ENCODE assay signal across 14 mouse cellular contexts in the genomic region with DNA sequence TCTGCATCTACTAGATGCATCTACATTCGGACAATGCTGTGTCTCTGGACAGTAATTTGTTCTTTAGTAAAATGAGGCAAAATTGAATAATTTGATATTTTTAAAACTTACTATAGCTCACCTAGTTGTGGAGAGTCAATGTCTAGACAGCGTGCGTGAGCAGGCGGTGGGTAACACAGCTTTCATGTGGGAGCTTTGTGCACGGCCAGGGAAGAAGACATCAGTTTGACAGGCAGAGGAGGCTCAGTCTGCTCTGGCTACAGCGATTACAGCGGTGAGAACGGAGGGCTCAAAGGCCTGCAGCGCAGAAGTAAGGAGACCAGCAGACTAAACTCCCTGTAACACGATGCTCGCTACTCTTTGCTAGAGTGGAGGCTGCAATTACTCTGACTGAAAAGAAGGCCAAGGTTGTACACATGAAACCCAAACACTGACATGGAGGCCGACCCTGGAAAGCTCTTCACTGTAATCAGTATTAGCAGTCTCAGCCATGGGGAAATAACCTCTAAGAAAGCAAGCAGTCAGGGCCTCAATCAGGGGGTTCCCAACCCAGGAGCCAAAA.
DNase-seq lines count a peak whose midpoint lies in the region; ATAC-seq lines count a peak whose summit lies in the region.
"Had no signal": no experiment of that assay in that cellular context is flagged by ENCODE, and none has a peak within 500 bp of the region (broad histone marks: within the 10 kb centered on the region; RNA-seq: fewer than 3 reads in every experiment).

No protein-coding gene starts in this region.

- H3K27ac ChIP-seq in kidney, embryonic 16.5 days (ENCODE audit: low read length) = no peak overlapping the region
- peak overlapping the region; percentile 61 for H3K27ac ChIP-seq in embryonic facial prominence, embryonic 12.5 days
- H3K27ac ChIP-seq: hindbrain, embryonic 15.5 days; liver, embryonic 12.5 days had no signal

- DNase-seq in adrenal gland, adult (ENCODE audit: inconsistent age in 2 of 2, low spot score in 1 of 2) = peak; percentile 54 to 85
- no peak for DNase-seq in adrenal gland, postnatal 4 days (ENCODE audit: low spot score in 2 of 2)
- no peak for DNase-seq in kidney, postnatal 36 days
- peak; percentile 64 for DNase-seq in adrenal gland, adult 8-10 months
- no peak for DNase-seq in layer of hippocampus, postnatal 10 days (ENCODE audit: low spot score in 2 of 2)
- DNase-seq in thymus, adult 18-20 months = no peak
- DNase-seq: cerebellum, postnatal 25 days; kidney, postnatal 14 days; right cerebral cortex, postnatal 14 days had no signal

- 39% methylated on average over 12 of the region's 12 CpGs for WGBS in kidney, embryonic 16.5 days
- WGBS in embryonic facial prominence, embryonic 12.5 days = 31% methylated on average over 12 of the region's 12 CpGs

- 0 out of 2 replicates have a peak, but pooled peaks have one; percentile 10 for ATAC-seq in kidney, embryonic 16.5 days (ENCODE audit: low FRiP score, low TSS enrichment)
- ATAC-seq in embryonic facial prominence, embryonic 12.5 days (ENCODE audit: insufficient number of reproducible peaks, insufficient read depth, low FRiP score, low TSS enrichment) = peak; percentile 70
- ATAC-seq: liver, embryonic 12.5 days; Patski had no signal

- no peaks in the 10 kb centered on the region for H3K27me3 ChIP-seq in kidney, embryonic 16.5 days (ENCODE audit: insufficient read depth, low read length)
- H3K27me3 ChIP-seq in embryonic facial prominence, embryonic 12.5 days = no peaks in the 10 kb centered on the region
- H3K27me3 ChIP-seq: hindbrain, embryonic 15.5 days; liver, embryonic 12.5 days; Patski had no signal

- no peak overlapping the region for H3K9ac ChIP-seq in kidney, embryonic 16.5 days (replicated peaks; ENCODE audit: low read length)
- no peak overlapping the region for H3K9ac ChIP-seq in embryonic facial prominence, embryonic 12.5 days
- H3K9ac ChIP-seq: hindbrain, embryonic 15.5 days; liver, embryonic 12.5 days had no signal

- no peaks in the 10 kb centered on the region for H3K36me3 ChIP-seq in kidney, embryonic 16.5 days (ENCODE audit: insufficient read depth, low read length)
- no peaks in the 10 kb centered on the region for H3K36me3 ChIP-seq in embryonic facial prominence, embryonic 12.5 days
- H3K36me3 ChIP-seq: hindbrain, embryonic 15.5 days; liver, embryonic 12.5 days had no signal

- peaks cover 11% of the 10 kb centered on the region; the same call in 1 of the 2 replicates for H3K9me3 ChIP-seq in kidney, embryonic 16.5 days (ENCODE audit: low read length)
- no peaks in the 10 kb centered on the region for H3K9me3 ChIP-seq in embryonic facial prominence, embryonic 12.5 days
- H3K9me3 ChIP-seq: hindbrain, embryonic 15.5 days; liver, embryonic 12.5 days had no signal

- no peak overlapping the region for H3K4me2 ChIP-seq in kidney, embryonic 16.5 days (replicated peaks; ENCODE audit: low read depth, low read length)
- no peak overlapping the region for H3K4me2 ChIP-seq in embryonic facial prominence, embryonic 12.5 days (replicated peaks)
- H3K4me2 ChIP-seq: hindbrain, embryonic 15.5 days; liver, embryonic 12.5 days had no signal

- peaks cover 19% of the 10 kb centered on the region for H3K4me1 ChIP-seq in kidney, embryonic 16.5 days (ENCODE audit: insufficient read depth, low read length)
- H3K4me1 ChIP-seq in embryonic facial prominence, embryonic 12.5 days = peaks cover 8% of the 10 kb centered on the region; the same call in 1 of the 2 replicates
- H3K4me1 ChIP-seq: hindbrain, embryonic 15.5 days; liver, embryonic 12.5 days had no signal

- H3K4me3 ChIP-seq in kidney, embryonic 16.5 days (ENCODE audit: low read length) = no peak overlapping the region
- no peak overlapping the region for H3K4me3 ChIP-seq in embryonic facial prominence, embryonic 12.5 days
- H3K4me3 ChIP-seq: hindbrain, embryonic 15.5 days; liver, embryonic 12.5 days had no signal

Comparison
In these comparisons a context has a peak if more than half of its experiments do, and no peak if none do; other contexts are left out.
1. DNase-seq: peak in adrenal gland, adult (2 of 2) and adrenal gland, adult 8-10 months (single experiment); none in adrenal gland, postnatal 4 days (0 of 2), kidney, postnatal 36 days (0 of 2), layer of hippocampus, postnatal 10 days (0 of 2) and thymus, adult 18-20 months (0 of 2).